Mouse (Mus musculus) lung, embryonic 15.5 days (tissue): ENCODE results near the gene Tmem151a. TPM values are rescaled to one million over a fixed set of nuclear protein-coding genes. Genes with fewer than 3 reads are reported as not detected.

ENCODE experiments used
- ATAC-seq: fragments of 200-750 bp; cut with Nextera tagmentation; 2 replicates; pipeline ENCODE4 v1.8.0; 2017; ENCODE audit warnings: moderate number of reproducible peaks, borderline replicate concordance; ENCODE audit not compliant: low FRiP score, low TSS enrichment; ENCODE audit errors: extremely low read depth
- H3K27ac ChIP-seq: fragments of 300-500 bp; sonication (generic); 2 replicates; pipeline ENCODE4 v1.5.1; 2015; ENCODE audit warnings: moderate library complexity, mild to moderate bottlenecking, inconsistent platforms
- H3K27me3 ChIP-seq: fragments of 300-500 bp; sonication (generic); 2 replicates; pipeline ENCODE4 v1.6.1; 2015; ENCODE audit warnings: inconsistent platforms
- H3K36me3 ChIP-seq: fragments of 300-500 bp; sonication (generic); 2 replicates; pipeline ENCODE4 v1.6.1; 2015; ENCODE audit warnings: inconsistent platforms
- H3K4me1 ChIP-seq: fragments of 300-500 bp; sonication (generic); 2 replicates; pipeline ENCODE4 v1.6.1; 2015; ENCODE audit warnings: inconsistent platforms
- H3K4me2 ChIP-seq: fragments of 300-500 bp; sonication (generic); 2 replicates; pipeline ENCODE4 v1.6.1; 2015; ENCODE audit warnings: inconsistent platforms, mild to moderate bottlenecking, moderate library complexity
- H3K4me3 ChIP-seq: fragments of 300-500 bp; sonication (generic); 2 replicates; pipeline ENCODE4 v1.5.1; 2015; ENCODE audit warnings: mild to moderate bottlenecking, inconsistent platforms
- H3K9ac ChIP-seq: fragments of 300-500 bp; sonication (generic); 2 replicates; pipeline ENCODE4 v1.6.1; 2015; ENCODE audit warnings: inconsistent platforms
- H3K9me3 ChIP-seq: fragments of 300-500 bp; sonication (generic); 2 replicates; pipeline ENCODE4 v1.6.1; 2016; ENCODE audit warnings: inconsistent platforms
- WGBS: fragments of 180-500 bp; shearing (Covaris S2); methylation state at CpG from one replicate; pipeline ENCODE4 v1.1.7; 2015; 5-methylcytosine and 5-hydroxymethylcytosine counted together
- polyA plus RNA-seq: library from polyadenylated mRNA; unstranded; fragments of >200 nt; fragmentation: Nextera tagmentation; extraction: Ambion mirVana; gene quantifications from 2 replicates; pipeline ENCODE4 v1.2.1, GENCODE M21; 2015

Tmem151a gene
- polyA plus RNA-seq, 1 experiment from 2014 or later = 4.6 TPM

DNA sequence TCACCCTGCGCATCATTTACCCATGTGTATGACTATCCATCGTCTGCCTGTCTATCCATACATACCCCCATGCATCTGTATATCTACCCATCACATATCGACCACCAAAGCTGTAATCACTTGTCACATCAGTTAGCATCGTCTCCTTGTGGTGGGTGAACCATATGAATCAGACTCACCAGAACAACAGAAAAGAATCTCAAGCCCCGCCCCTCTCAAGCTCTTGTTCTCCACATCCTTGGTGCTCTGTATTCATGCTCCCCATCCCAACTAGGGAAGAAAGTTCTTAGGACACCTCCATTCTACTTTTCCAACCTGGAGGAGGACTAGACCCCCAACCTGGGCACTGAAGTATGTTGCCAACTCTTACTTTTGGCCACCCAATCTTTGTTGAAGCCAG, 23.3 kb downstream of the Tmem151a start:
- no peak for ATAC-seq
- no peaks in the 10 kb centered on the region for H3K9me3 ChIP-seq
- no peak overlapping the region for H3K4me3 ChIP-seq
- H3K4me2 ChIP-seq = no peak overlapping the region
- H3K27ac ChIP-seq = no peak overlapping the region
- no peak overlapping the region for H3K9ac ChIP-seq
- peaks cover 4% of the 10 kb centered on the region; the same call in 1 of the 2 replicates for H3K27me3 ChIP-seq
- H3K4me1 ChIP-seq = peaks cover 62% of the 10 kb centered on the region
- 69% methylated on average over 5 of the region's 5 CpGs for WGBS
- H3K36me3 ChIP-seq = no peaks in the 10 kb centered on the region

DNA sequence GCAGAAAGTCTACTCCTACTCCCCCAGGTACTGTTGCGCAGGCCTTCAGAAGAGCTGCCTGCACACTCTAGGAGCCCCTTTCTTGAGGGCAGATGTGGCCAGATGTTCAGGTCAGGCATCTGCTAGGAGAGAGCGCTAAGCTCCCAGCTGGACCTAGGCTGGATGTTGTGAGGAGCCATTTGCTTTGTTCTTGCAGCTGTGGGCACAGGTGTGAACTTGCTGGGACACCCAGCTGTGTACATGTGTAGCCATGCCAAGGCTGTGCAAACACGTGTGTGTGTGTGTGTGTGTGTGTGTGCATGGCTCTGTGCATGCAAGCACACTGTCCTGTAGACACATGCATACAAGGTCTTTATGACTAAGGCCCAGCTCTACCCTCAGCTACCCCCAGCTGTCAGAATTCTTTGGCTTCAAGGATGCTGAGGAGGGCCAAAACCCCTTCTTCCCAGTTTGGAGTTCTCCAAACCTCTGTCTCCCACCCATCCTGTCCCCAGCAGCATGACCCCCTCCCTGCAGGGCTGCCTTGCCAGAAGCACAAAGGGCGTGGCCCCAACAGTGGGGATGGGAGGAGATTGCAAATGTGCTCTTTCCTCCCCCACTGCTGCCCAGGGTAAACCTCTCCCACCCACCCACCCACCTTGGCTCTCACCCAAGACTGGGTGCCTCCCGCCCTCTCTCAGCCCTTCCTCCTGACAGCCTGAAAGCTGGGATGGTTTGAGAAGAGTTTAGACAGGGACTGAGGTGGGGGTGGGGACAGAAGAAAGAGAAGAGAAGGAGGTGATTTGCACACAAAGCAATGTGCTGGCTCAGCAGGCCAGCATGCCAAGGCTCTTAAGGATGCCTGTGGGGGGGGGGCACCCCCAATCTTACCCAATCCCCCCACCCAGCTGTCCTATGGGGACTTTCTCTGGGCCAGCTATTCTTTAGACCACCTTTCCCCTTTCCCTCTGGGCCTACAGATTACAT, 24.7 kb downstream of the Tmem151a start:
- Histone ChIP-seq H3K9me3 (no peaks in the 10 kb centered on the region), H3K4me1 (peaks cover 62% of the 10 kb centered on the region), H3K4me3 (no peak overlapping the region), H3K4me2 (no peak overlapping the region), H3K9ac (no peak overlapping the region), H3K27ac (peak overlapping the region; percentile 87), H3K27me3 (no peaks in the 10 kb centered on the region), H3K36me3 (no peaks in the 10 kb centered on the region)
- WGBS = 25% methylated on average over 5 of the region's 5 CpGs
- peak; percentile 64 for ATAC-seq

DNA sequence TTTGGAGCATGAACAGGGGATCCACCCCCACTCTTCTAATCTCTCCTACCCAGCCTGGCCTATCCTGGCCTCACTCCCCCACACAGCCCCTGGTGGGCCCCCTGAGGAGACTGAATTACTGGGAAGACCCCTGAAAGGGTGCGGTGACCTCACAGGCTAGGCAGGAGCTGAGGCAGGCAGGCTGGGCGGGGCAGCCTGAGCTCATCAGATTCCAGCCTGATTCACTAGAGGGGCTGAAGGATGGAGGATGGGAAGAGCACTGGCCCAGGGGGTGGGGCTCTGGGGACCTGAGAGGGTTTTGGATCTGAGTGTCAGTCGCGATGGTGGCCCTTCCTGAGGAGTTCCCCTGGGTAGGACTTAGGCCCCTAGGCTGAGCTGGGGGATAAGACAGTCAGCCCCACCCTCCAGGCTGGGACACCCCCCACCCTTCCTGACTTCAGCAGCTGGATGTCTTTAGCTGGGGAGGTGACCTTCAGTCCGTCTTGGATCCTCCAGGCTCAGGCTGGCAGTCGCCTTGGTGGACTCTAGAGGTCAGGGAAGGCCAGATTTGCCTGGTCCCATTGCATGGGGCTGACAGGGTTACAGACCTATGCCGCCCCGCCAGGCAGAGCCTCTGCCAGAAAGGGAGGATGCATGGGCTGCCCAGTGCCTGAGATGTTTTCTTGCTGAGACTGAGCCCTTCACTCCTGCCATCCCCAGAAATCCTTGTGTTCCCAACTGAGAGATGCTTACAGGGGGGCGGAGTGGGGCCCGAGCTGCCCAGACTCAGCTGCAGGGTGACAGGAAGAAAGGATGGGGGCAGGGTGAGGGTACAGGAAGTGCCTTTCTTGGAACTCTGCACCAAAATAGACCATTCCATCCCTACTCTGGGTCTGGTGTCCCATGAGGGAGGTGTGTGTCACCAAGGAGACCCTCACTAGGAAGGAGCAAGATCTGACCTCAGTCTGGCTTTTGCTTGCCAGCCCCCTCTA, 26.2 kb downstream of the Tmem151a start:
- Histone ChIP-seq H3K4me3 (no peak overlapping the region), H3K36me3 (no peaks in the 10 kb centered on the region), H3K9me3 (no peaks in the 10 kb centered on the region), H3K9ac (0 out of 2 replicates have a peak overlapping the region, but pooled peaks have one; percentile 5), H3K4me2 (peak overlapping the region; percentile 32), H3K27me3 (no peaks in the 10 kb centered on the region), H3K27ac (peak overlapping the region; percentile 87), H3K4me1 (peaks cover 55% of the 10 kb centered on the region)
- ATAC-seq = peak; percentile 54
- 8% methylated on average over 10 of the region's 10 CpGs for WGBS

DNA sequence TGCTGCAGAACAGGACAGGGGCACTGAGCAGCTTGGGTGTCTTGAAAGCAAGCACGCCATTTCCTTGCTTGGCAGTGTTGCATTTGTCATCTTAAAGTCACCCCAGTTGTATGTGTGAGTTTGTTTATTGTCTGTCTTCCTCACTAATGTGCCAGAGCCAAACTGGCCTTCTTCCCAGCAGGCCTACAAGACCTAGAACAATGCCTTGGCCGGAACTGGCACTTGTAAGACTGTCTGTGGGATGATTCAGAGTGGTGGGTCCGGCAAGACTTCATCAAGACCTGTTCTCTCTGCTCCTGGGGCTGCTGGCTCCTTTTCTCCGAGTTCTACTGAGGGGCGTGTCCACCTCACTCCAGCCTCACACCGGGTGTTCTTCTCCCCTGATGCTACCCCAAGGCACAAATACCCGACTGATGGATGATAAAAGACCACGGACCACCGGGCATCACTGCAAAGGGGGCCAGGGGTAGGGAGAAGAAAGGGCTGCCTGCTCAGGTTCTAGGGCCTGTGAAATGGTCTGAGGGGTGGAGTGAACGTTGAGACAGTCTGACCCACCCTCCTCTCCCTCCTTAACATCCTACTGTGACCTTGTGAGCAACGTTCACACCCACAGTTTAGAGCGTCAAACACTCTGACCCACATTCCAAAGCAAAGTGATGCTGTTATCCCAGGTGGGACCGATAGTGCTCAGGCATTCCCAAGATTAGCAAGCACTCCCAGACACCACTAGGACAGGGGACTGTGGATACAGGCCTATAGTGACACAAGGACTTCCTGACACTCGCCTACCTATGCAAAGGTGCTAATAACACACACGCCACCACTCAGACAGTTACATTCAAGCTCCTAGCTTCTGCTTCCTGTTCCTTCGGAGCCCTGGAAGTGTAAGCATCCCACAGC, 27.2 kb downstream of the Tmem151a start:
- ATAC-seq = no peak
- Histone ChIP-seq H3K9ac (no peak overlapping the region), H3K4me3 (no peak overlapping the region), H3K27ac (peak overlapping the region; percentile 87), H3K4me2 (peak overlapping the region; percentile 32), H3K9me3 (no peaks in the 10 kb centered on the region), H3K27me3 (peaks cover 3% of the 10 kb centered on the region; the same call in 1 of the 2 replicates), H3K4me1 (peaks cover 55% of the 10 kb centered on the region), H3K36me3 (no peaks in the 10 kb centered on the region)
- WGBS = 16% methylated on average over 16 of the region's 16 CpGs

DNA sequence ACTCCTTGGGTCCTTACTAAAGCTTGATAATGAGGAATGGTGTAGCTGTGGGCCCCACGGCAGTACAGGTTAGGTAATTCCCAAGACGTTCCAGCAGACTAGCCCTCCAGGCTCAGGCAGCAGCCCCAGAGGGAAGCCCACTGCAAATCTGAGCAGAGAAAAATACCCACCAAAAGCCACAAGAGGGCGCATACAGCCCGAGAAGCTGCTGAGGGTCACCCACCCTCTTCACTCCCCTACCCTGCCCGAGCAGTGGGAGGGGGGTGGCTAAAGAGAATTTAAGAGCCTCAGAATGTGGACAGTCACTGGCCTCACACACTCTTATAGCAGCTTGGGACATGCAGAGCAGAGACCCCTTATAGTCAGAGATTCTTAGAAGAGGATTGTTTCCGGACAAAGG, 29.1 kb downstream of the Tmem151a start:
- no peaks in the 10 kb centered on the region for H3K9me3 ChIP-seq
- no peaks in the 10 kb centered on the region for H3K36me3 ChIP-seq
- H3K27ac ChIP-seq = no peak overlapping the region
- no peak for ATAC-seq
- peaks cover 15% of the 10 kb centered on the region for H3K27me3 ChIP-seq
- H3K4me2 ChIP-seq = no peak overlapping the region
- no peak overlapping the region for H3K4me3 ChIP-seq
- H3K4me1 ChIP-seq = peaks cover 60% of the 10 kb centered on the region
- no peak overlapping the region for H3K9ac ChIP-seq
- WGBS = 11% methylated on average over 6 of the region's 6 CpGs

DNA sequence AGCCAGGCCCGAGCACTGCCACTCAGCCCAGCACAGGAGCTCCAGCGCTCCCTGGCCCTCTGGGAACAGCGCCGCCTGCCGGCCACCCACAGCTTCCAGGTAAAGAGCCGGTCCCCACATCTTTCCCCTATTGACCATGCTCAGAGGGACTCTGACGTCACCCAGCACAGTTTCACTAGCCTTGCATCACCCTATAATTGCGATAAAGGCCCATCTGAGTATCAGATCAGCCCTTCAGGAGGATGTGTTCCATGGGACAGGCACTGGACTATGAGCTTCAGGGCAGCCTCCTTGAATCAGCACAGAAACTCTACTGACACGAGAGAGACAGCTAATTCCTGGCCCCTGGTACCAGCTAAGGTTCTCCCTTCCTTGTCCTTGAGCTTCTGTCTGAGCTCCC, 31.4 kb downstream of the Tmem151a start:
- Histone ChIP-seq H3K4me2 (no peak overlapping the region), H3K9me3 (no peaks in the 10 kb centered on the region), H3K4me3 (no peak overlapping the region), H3K9ac (no peak overlapping the region), H3K27me3 (peaks cover 15% of the 10 kb centered on the region), H3K36me3 (peaks cover 4% of the 10 kb centered on the region), H3K27ac (no peak overlapping the region), H3K4me1 (peaks cover 51% of the 10 kb centered on the region)
- 19% methylated on average over 9 of the region's 9 CpGs for WGBS
- no peak for ATAC-seq

DNA sequence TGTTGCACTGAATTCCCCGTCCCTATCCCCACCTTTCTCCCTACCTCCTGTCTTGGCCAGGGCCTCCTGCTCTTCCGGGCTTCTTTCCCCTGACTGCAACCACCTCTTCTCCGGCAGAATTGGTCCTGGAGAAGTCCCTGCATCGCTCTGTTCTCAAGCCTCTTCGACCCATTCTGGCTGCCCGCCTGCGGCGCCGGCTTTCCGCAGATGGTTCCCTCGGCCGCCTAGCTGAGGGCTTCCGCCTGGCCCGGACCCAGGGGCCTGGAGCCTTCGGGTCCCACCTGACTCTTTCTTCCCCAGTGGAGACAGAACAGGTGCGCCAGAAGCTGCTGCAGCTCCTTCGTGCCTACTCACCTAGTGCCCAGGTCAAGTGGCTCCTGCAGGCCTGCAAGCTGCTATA, 32.5 kb downstream of the Tmem151a start:
- 65% methylated on average over 17 of the region's 17 CpGs for WGBS
- ATAC-seq = no peak
- Histone ChIP-seq H3K36me3 (peaks cover 5% of the 10 kb centered on the region), H3K4me1 (peaks cover 40% of the 10 kb centered on the region), H3K9me3 (no peaks in the 10 kb centered on the region), H3K4me2 (no peak overlapping the region), H3K9ac (no peak overlapping the region), H3K27ac (no peak overlapping the region), H3K27me3 (peaks cover 15% of the 10 kb centered on the region), H3K4me3 (no peak overlapping the region)

DNA sequence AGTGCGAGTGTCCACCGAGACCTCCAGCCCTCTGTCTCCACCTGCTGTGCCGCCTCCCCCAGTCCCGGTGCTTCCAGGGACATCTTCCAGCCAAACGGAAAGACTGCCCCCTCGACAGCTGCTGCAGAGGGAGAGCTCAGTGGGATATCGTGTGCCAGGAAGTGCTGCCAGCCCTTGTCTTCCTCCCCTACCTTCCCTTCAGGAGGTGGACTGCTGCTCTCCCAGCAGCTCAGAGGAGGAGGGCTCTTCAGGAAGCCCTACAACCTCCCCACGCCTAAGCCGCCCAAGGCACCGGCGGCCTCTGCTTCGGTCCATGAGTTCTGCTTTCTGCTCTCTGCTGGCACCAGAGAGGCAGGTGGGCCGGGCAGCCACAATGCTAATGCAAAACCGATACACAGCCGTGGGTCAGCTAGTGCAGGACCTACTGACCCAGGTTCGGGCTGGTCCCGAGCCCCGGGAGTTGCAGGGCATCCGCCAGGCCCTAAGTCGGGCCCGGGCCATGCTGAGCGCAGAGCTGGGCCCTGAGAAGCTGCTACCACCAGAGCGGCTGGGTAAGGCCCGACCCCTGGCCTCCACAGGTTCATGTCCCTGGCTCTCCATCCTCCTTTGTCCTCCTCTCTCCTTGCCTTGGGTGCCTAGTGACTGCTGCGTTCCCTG, 33.0 kb downstream of the Tmem151a start:
- peak overlapping the region; percentile 55 for H3K4me2 ChIP-seq
- WGBS = 29% methylated on average over 25 of the region's 25 CpGs
- no peak overlapping the region for H3K9ac ChIP-seq
- H3K27ac ChIP-seq = no peak overlapping the region
- peaks cover 35% of the 10 kb centered on the region for H3K4me1 ChIP-seq
- peaks cover 11% of the 10 kb centered on the region for H3K36me3 ChIP-seq
- H3K4me3 ChIP-seq = no peak overlapping the region
- no peaks in the 10 kb centered on the region for H3K9me3 ChIP-seq
- peaks cover 15% of the 10 kb centered on the region for H3K27me3 ChIP-seq
- ATAC-seq = no peak

DNA sequence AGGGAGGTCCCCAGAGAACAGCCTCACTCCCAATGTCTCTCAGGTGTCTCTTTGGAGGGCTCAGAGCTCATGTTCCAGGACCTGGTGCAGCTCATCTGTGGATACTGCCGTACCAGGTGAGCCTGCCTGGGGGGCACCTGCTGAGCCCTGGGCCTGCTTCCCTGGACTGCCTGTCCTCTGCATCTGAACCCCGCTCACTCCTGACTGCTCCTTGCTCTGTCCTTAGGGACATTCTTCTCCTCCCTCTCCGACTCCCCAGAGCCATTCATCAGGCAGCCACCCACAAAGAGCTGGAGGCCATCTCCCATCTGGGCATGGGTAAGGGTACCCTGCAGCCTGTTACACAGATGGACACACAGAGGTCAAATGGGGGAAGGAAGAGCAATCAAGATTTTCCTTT, 33.8 kb downstream of the Tmem151a start:
- Histone ChIP-seq H3K4me1 (peaks cover 29% of the 10 kb centered on the region), H3K27ac (peak overlapping the region; percentile 35; the same call in 1 of the 2 replicates), H3K9me3 (no peaks in the 10 kb centered on the region), H3K9ac (0 out of 2 replicates have a peak overlapping the region, but pooled peaks have one; percentile 24), H3K4me2 (peak overlapping the region; percentile 55), H3K4me3 (peak overlapping the region; percentile 35), H3K27me3 (peaks cover 15% of the 10 kb centered on the region), H3K36me3 (peaks cover 19% of the 10 kb centered on the region)
- WGBS = 59% methylated on average over 3 of the region's 3 CpGs
- ATAC-seq = no peak

DNA sequence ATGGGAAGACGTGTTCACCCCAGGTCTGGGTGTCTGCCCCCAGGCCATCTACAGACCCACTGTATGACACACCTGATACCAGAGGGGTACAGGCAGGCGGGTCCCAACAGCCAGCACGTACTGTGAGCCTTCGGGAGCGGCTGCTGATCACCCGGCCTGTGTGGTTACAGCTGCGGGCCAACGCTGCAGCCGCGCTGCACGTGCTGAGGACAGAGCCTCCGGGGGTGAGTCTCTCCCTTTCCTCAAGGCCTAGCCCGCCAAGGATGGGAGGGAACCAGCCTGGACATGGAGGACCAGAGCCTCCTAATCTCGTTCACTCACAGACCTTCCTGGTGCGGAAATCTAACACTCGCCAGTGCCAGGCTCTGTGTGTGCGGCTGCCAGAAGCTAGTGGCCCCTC, 34.3 kb downstream of the Tmem151a start:
- Histone ChIP-seq H3K4me2 (peak overlapping the region; percentile 55), H3K27ac (peak overlapping the region; percentile 35; the same call in 1 of the 2 replicates)
- 0 out of 2 replicates have a peak, but pooled peaks have one; percentile 14 for ATAC-seq

More for the DNA sequence above, 34.3 kb downstream of the Tmem151a start:
- no peaks in the 10 kb centered on the region for H3K9me3 ChIP-seq
- H3K27me3 ChIP-seq = peaks cover 15% of the 10 kb centered on the region
- peak overlapping the region; percentile 35 for H3K4me3 ChIP-seq
- peaks cover 22% of the 10 kb centered on the region for H3K36me3 ChIP-seq
- 9% methylated on average over 17 of the region's 17 CpGs for WGBS
- peaks cover 26% of the 10 kb centered on the region for H3K4me1 ChIP-seq
- H3K9ac ChIP-seq = peak overlapping the region; percentile 24; the same call in 1 of the 2 replicates
